Mouse (Mus musculus) testis, adult 2 months (tissue): ENCODE measurements around the gene Ptprt.

Experiments
- CTCF ChIP-seq: fragments of 200-500 bp; IDR thresholded peaks from 2 replicates; pipeline ENCODE4 v1.5.1; 2012; ENCODE audit warnings: low read depth, mild to moderate bottlenecking, inconsistent platforms, low read length, moderate library complexity; ENCODE audit not compliant: control insufficient read depth, insufficient read depth, insufficient replicate concordance
- POLR2A ChIP-seq: fragments of 200-500 bp; IDR thresholded peaks from 2 replicates; pipeline ENCODE4 v1.6.1; 2012; ENCODE audit warnings: low read depth, mild to moderate bottlenecking, inconsistent platforms, low read length, moderate library complexity; ENCODE audit not compliant: control insufficient read depth

GRCm38 (mm10) chr2:161767528-161767927 is 893.4 kb downstream of the Ptprt start:
- no peak for TF ChIP-seq CTCF
- TF ChIP-seq POLR2A, result no peak
